Mouse (Mus musculus): ENCODE measurements around the gene Fyb. TPM values are rescaled to one million over a fixed set of nuclear protein-coding genes. Genes with fewer than 3 reads are reported as not detected.
"Not testable (repeated sequence)": the region's sequence is repeated elsewhere in the genome, so short reads cannot be mapped to it uniquely, and the experiment has no call there.

Fyb gene
- total RNA-seq, 2 experiments from 2014 or later: 9.0 to 9.9 TPM

GRCm38 (mm10) chr15:6559188-6559587 is 36.5 kb downstream of the Fyb start:
- intact Hi-C loops (cut with DNase I): no loop called here
- no peak for DNase-seq (ENCODE audit: low spot score in 2 of 2)

GRCm38 (mm10) chr15:6560696-6561095 is 38.0 kb downstream of the Fyb start:
- no peak for DNase-seq (ENCODE audit: low spot score in 2 of 2)
- intact Hi-C loops (cut with DNase I): no loop called here

GRCm38 (mm10) chr15:6562161-6562560 is 39.5 kb downstream of the Fyb start:
- intact Hi-C loops (cut with DNase I): no loop called here
- DNase-seq (ENCODE audit: low spot score in 2 of 2): no peak

GRCm38 (mm10) chr15:6562629-6563028 is 40.0 kb downstream of the Fyb start:
- no peak for DNase-seq (ENCODE audit: low spot score in 2 of 2)
- intact Hi-C loops (cut with DNase I): no loop called here

GRCm38 (mm10) chr15:6564977-6565421 is 42.3 kb downstream of the Fyb start:
- no peak for DNase-seq (ENCODE audit: low spot score in 2 of 2)
- intact Hi-C loops (cut with DNase I): no loop called here

- DNase-seq (ENCODE audit: low spot score in 2 of 2): no peak
- intact Hi-C loops (cut with DNase I): no loop called here
Observed at GRCm38 (mm10) chr15:6565873-6566272, 43.2 kb downstream of the Fyb start.

GRCm38 (mm10) chr15:6567993-6568392 is 45.3 kb downstream of the Fyb start:
- intact Hi-C loops (cut with DNase I): no loop called here
- no peak for DNase-seq (ENCODE audit: low spot score in 2 of 2)

GRCm38 (mm10) chr15:6568605-6569004 is 46.0 kb downstream of the Fyb start:
- intact Hi-C loops (cut with DNase I): no loop called here

GRCm38 (mm10) chr15:6569074-6569473 is 46.4 kb downstream of the Fyb start:
- intact Hi-C loops (cut with DNase I): no loop called here
- no peak for DNase-seq (ENCODE audit: low spot score in 2 of 2)

More at GRCm38 (mm10) chr15:6568605-6569004, 46.0 kb downstream of the Fyb start:
- no peak for DNase-seq (ENCODE audit: low spot score in 2 of 2)

GRCm38 (mm10) chr15:6570164-6570861 is 47.7 kb downstream of the Fyb start:
- intact Hi-C loops (cut with DNase I): loop anchor here (2.0 kb wide), 1 partner anchor 332 kb away; no protein-coding TSS in a partner anchor
- no peak for DNase-seq (ENCODE audit: low spot score in 2 of 2)

- intact Hi-C loops (cut with DNase I): loop anchor here (2.0 kb wide), 1 partner anchor 332 kb away; no protein-coding TSS in a partner anchor
- DNase-seq (ENCODE audit: low spot score in 2 of 2): peak; percentile 33 to 64
Observed at GRCm38 (mm10) chr15:6570876-6571275, 48.2 kb downstream of the Fyb start.

GRCm38 (mm10) chr15:6574283-6574960 is 51.8 kb downstream of the Fyb start:
- no peak for DNase-seq (ENCODE audit: low spot score in 2 of 2)
- intact Hi-C loops (cut with DNase I): no loop called here

GRCm38 (mm10) chr15:6577971-6578370 is 55.3 kb downstream of the Fyb start:
- no peak for DNase-seq (ENCODE audit: low spot score in 2 of 2)
- intact Hi-C loops (cut with DNase I): no loop called here

GRCm38 (mm10) chr15:6578654-6579053 is 56.0 kb downstream of the Fyb start:
- intact Hi-C loops (cut with DNase I): no loop called here
- DNase-seq (ENCODE audit: low spot score in 2 of 2): no peak

GRCm38 (mm10) chr15:6579194-6579768 is 56.6 kb downstream of the Fyb start:
- intact Hi-C loops (cut with DNase I): no loop called here
- no peak for DNase-seq (ENCODE audit: low spot score in 2 of 2)

GRCm38 (mm10) chr15:6579769-6580261 is 57.2 kb downstream of the Fyb start:
- intact Hi-C loops (cut with DNase I): no loop called here
- no peak for DNase-seq (ENCODE audit: low spot score in 2 of 2)

GRCm38 (mm10) chr15:6584645-6585044 is 62.0 kb downstream of the Fyb start:
- no peak for DNase-seq (ENCODE audit: low spot score in 2 of 2)
- intact Hi-C loops (cut with DNase I): no loop called here

- DNase-seq (ENCODE audit: low spot score in 2 of 2); intact Hi-C loops (cut with DNase I): not testable (repeated sequence)
Observed at GRCm38 (mm10) chr15:6586351-6586750, 63.7 kb downstream of the Fyb start.

- intact Hi-C loops (cut with DNase I): no loop called here
- DNase-seq (ENCODE audit: low spot score in 2 of 2): no peak
Observed at GRCm38 (mm10) chr15:6587526-6587925, 64.9 kb downstream of the Fyb start.

GRCm38 (mm10) chr15:6588192-6588591 is 65.5 kb downstream of the Fyb start:
- intact Hi-C loops (cut with DNase I): no loop called here
- DNase-seq (ENCODE audit: low spot score in 2 of 2): no peak

Data from left cerebral cortex, postnatal 36 days (tissue).